8 mouse cellular contexts compared by ENCODE assay signal in genomic region chr6:91156554-91157236, GRCm38 (mm10). TPM values are rescaled to one million over a fixed set of nuclear protein-coding genes. Genes with fewer than 3 reads are reported as not detected.
A peak's percentile ranks its signal among the peaks of the same experiment; 100 is the strongest.
DNase-seq lines count a peak whose midpoint lies in the region; ATAC-seq lines count a peak whose summit lies in the region.

Gene Hdac11, plus strand, starts transcription at chr6:91156665.

- H3K4me3 ChIP-seq in hindbrain, embryonic 15.5 days, result peak within 1 kb of the TSS; percentile 62

- peak; percentile 91 for ATAC-seq in hindbrain, embryonic 15.5 days (ENCODE audit: low FRiP score, low read depth)

- no peaks in the 10 kb centered on the region for H3K9me3 ChIP-seq in hindbrain, embryonic 15.5 days

- H3K27me3 ChIP-seq in hindbrain, embryonic 15.5 days, result no peaks in the 10 kb centered on the region

- peaks cover 92% of the 10 kb centered on the region for H3K4me1 ChIP-seq in hindbrain, embryonic 15.5 days (replicated peaks)

- peak within 1 kb of the TSS; percentile 70 for H3K9ac ChIP-seq in hindbrain, embryonic 15.5 days

- peak; percentile 42 for DNase-seq in T-cell, adult 2 months (ENCODE audit: low spot score)
- DNase-seq in cerebellum, postnatal 36 days, result peak; percentile 86 to 92
- peak; percentile 85 to 93 for DNase-seq in frontal cortex, postnatal 36 days (ENCODE audit: low spot score in 2 of 2)
- peak; percentile 91 for DNase-seq in left cerebral cortex, adult 11 months (ENCODE audit: low spot score)
- DNase-seq in lung, postnatal 4 days, result peak; percentile 90 to 95
- peak; percentile 76 for DNase-seq in retina, postnatal 7 days (ENCODE audit: low read depth, low spot score)
- peak; percentile 67 for DNase-seq in urinary bladder, adult 2 months (ENCODE audit: low spot score)

- WGBS in hindbrain, embryonic 15.5 days, result under 1% methylated on average over 35 of the region's 42 CpGs

- peak within 1 kb of the TSS; percentile 74 for H3K4me2 ChIP-seq in hindbrain, embryonic 15.5 days

- no peaks in the 10 kb centered on the region for H3K36me3 ChIP-seq in hindbrain, embryonic 15.5 days

- H3K27ac ChIP-seq in hindbrain, embryonic 15.5 days (replicated peaks), result peak within 1 kb of the TSS; percentile 94

RNA-seq across cellular contexts. Expression of gene Hdac11, which starts in this region (rescaled TPM):
- polyA plus RNA-seq in hindbrain, embryonic 15.5 days (2015; fragmentation: Nextera tagmentation; extraction: Ambion mirVana), result 43.4 and 44.4 TPM in 2 replicates
- polyA plus RNA-seq in urinary bladder, adult 2 months (2012; rRNA removed), result 24.2 and 26.6 TPM in 2 replicates

Comparison
In these comparisons a context has a peak if more than half of its experiments do, and no peak if none do; other contexts are left out.
1. Peak in every context shown above with its lines: DNase-seq, ATAC-seq, H3K4me3 ChIP-seq and H3K27ac ChIP-seq.
2. DNase-seq: peak in every context shown above with its lines; median percentile 92 in lung, postnatal 4 days; 91 in left cerebral cortex, adult 11 months; 89 in cerebellum, postnatal 36 days; 89 in frontal cortex, postnatal 36 days; 76 in retina, postnatal 7 days; 67 in urinary bladder, adult 2 months; 42 in T-cell, adult 2 months.